Mouse (Mus musculus) lung, postnatal 0 days (tissue): ENCODE results near the gene Ano9.

Source experiments
- CTCF ChIP-seq: IDR thresholded peaks from 2 replicates; pipeline ENCODE4 v1.5.1; 2016; ENCODE audit warnings: antibody characterized with exemption, mild to moderate bottlenecking
- EP300 ChIP-seq: IDR thresholded peaks from 2 replicates; pipeline ENCODE4 v1.6.1; 2016; ENCODE audit warnings: antibody characterized with exemption, mild to moderate bottlenecking, control low read depth

- TF ChIP-seq CTCF (no peak), EP300 (no peak)
Observed at GRCm38 (mm10) chr7:141063353-141063752, 54.3 kb downstream of the Ano9 start.
